Mouse (Mus musculus): ENCODE data around the gene Rilp. TPM values are rescaled to one million over a fixed set of nuclear protein-coding genes. Genes with fewer than 3 reads are reported as not detected.
A peak's percentile ranks its signal among the peaks of the same experiment; 100 is the strongest.
"Not testable (repeated sequence)": the region's sequence is repeated elsewhere in the genome, so short reads cannot be mapped to it uniquely, and the experiment has no call there.

The Rilp gene
- total RNA-seq, 2 experiments from 2014 or later = 1.8 to 1.9 TPM

- intact Hi-C loops (cut with DNase I) = no loop called here
- peak; percentile 56 for DNase-seq
Observed at GRCm38 (mm10) chr11:75551961-75552441, 42.1 kb downstream of the Rilp start.

GRCm38 (mm10) chr11:75552906-75553482 lies 43.1 kb downstream of the Rilp start:
- intact Hi-C loops (cut with DNase I) = no loop called here
- no peak for DNase-seq

GRCm38 (mm10) chr11:75556006-75556405 lies 46.1 kb downstream of the Rilp start:
- DNase-seq; intact Hi-C loops (cut with DNase I): not testable (repeated sequence)

- no peak for DNase-seq
- intact Hi-C loops (cut with DNase I) = no loop called here
Observed at GRCm38 (mm10) chr11:75557142-75557541, 47.2 kb downstream of the Rilp start.

GRCm38 (mm10) chr11:75558101-75558500 lies 48.2 kb downstream of the Rilp start:
- intact Hi-C loops (cut with DNase I) = no loop called here
- DNase-seq = no peak

- intact Hi-C loops (cut with DNase I) = no loop called here
- DNase-seq = no peak
Observed at GRCm38 (mm10) chr11:75559870-75560504, 50.1 kb downstream of the Rilp start.

- intact Hi-C loops (cut with DNase I) = no loop called here
- DNase-seq = no peak
Observed at GRCm38 (mm10) chr11:75560530-75561409, 50.9 kb downstream of the Rilp start.

GRCm38 (mm10) chr11:75561410-75561791 lies 51.5 kb downstream of the Rilp start:
- intact Hi-C loops (cut with DNase I) = no loop called here
- no peak for DNase-seq

Small RNA genes lying within 50 kb of the gene (microRNA-seq; reads per million reads assigned to microRNA genes)
- gene Mir22 = 10,790 reads per million, percentile 95 among the genes with 10 or more reads in this experiment
- not detected for gene Mir3971

Other genes with a start within 250 kb of the Rilp start
- 10 to 100 TPM; 43.4 to 48.8 TPM for gene Rpa1, start 161.8 kb upstream of the Rilp start, total RNA-seq (2021)
- 10 to 100 TPM; 18.9 to 19.1 TPM for gene Smyd4, start 161.7 kb upstream of the Rilp start, total RNA-seq (2021)
- gene Serpinf1, start 87.4 kb upstream of the Rilp start, total RNA-seq (2021) = 10 to 100 TPM; 15.1 to 19.9 TPM
- under 1 TPM in 1 of 2 experiments, not detected in 1; 0.26 TPM for gene Serpinf2, start 70.5 kb upstream of the Rilp start, total RNA-seq (2021)
- gene Wdr81, start 55.4 kb upstream of the Rilp start, total RNA-seq (2021) = 10 to 100 TPM; 17.6 to 19.1 TPM
- under 1 TPM; 0.80 to 0.95 TPM for gene Tlcd2, start 48.4 kb upstream of the Rilp start, total RNA-seq (2021)
- gene Prpf8, start 23.3 kb upstream of the Rilp start, total RNA-seq (2021) = 100 to 1,000 TPM; 136 to 137 TPM
- gene Scarf1, start 3.4 kb downstream of the Rilp start, total RNA-seq (2021) = 1 to 10 TPM; 3.0 to 3.5 TPM
- 10 to 100 TPM; 43.5 to 51.1 TPM for gene Slc43a2, start 21.6 kb downstream of the Rilp start, total RNA-seq (2021)
- gene Pitpna, start 78.0 kb downstream of the Rilp start, total RNA-seq (2021) = 100 to 1,000 TPM; 249 to 259 TPM
- gene Inpp5k, start 120.9 kb downstream of the Rilp start, total RNA-seq (2021) = 10 to 100 TPM; 45.5 to 47.2 TPM
- 10 to 100 TPM; 38.1 to 41.0 TPM for gene Myo1c, start 140.4 kb downstream of the Rilp start, total RNA-seq (2021)
- gene Crk, start 169.2 kb downstream of the Rilp start, total RNA-seq (2021) = 100 to 1,000 TPM; 118 to 119 TPM
- 1,000 to 10,000 TPM; 1,671 to 1,788 TPM for gene Ywhae, start 222.8 kb downstream of the Rilp start, total RNA-seq (2021)

All from left cerebral cortex, postnatal 4 days (tissue).